Mouse (Mus musculus): ENCODE data around the gene Smco3. TPM values are rescaled to one million over a fixed set of nuclear protein-coding genes. Genes with fewer than 3 reads are reported as not detected.
"Not testable (repeated sequence)": the region's sequence is repeated elsewhere in the genome, so short reads cannot be mapped to it uniquely, and the experiment has no call there.

Gene Smco3
- total RNA-seq, 2 experiments from 2014 or later, result not detected

DNA sequence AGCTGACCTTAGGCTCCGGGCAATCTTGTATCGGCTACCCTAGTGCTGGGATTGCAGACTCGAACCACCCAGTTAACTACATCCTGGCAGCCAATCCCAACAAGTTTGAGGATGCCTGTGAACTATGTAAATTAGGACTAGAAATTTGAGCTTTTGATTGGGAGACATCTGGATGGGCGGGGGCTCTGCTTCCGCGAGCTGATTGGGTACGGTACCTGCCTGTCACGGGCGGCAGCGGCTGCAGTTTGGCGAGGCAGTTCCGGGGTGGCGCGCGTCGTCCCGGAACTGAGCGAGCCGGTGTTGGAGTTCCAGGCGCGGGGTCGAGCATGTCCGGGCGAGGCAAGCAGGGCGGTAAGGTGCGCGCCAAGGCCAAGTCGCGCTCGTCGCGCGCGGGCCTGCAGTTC is 27.2 kb downstream of the Smco3 start, which contains the start of gene H2afj:
Gene H2afj (plus strand): TSS at position 231 of the 404 bp plus-strand sequence.
- DNase-seq (ENCODE audit: low spot score), result peak; percentile 96
- intact Hi-C loops (cut with DNase I), result loop anchor here (10.0 kb wide), 1 partner anchor 927 kb away; the partner anchor contains the start of gene Strap

DNA sequence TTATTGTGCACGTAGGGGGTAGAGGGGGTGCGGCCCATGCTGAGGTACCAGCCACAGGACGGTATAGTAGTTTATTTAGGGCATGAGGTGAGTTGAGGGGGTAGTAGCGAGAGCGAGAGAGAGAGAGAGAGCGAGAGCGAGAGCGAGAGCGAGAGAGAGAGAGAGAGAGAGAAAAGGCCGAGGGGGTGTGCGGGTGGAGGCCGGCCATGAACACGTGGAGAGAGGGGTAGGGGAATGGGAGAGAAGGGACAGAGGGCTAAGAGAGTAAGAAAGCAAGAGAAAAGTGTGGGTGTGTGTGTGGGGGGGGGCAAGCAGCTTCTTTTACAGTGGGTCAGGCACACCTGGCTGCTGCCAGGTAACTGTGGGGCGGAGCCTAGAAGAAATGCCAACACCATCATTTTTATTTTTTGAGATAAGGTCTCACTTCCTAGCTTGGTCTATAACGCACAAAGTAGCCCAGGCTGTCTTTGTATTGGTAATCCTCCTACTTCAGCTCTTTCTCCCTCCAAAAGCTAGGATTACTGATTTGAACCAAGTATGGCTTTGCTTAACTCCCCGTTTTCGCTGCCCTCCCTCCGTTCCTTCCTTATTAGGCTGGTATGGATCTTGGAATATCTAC is 27.7 kb downstream of the Smco3 start:
- no peak for DNase-seq (ENCODE audit: low spot score)
- intact Hi-C loops (cut with DNase I), result loop anchor here (10.0 kb wide), 1 partner anchor 927 kb away; the partner anchor contains the start of gene Strap

DNA sequence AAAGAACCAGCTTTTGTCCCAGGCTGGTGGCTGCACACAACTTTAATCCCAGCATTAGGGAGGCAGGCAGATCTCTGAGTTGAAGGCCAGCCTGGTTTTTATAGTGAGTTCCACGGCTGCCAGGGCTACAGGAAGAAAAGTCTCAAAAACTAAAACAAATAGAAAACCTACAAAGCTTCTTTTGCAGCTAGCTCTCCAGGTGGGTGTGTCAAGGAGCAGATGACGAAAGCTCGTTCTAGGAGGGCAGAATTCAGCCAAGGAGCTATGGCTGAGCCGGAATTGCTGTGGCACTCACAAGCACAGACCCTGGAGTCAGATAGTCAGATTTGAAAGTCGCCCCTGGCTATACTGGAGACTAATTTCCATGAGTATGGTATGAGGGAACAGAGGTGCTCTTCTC is 28.4 kb downstream of the Smco3 start:
- DNase-seq (ENCODE audit: low spot score), result no peak
- intact Hi-C loops (cut with DNase I), result loop anchor here (10.0 kb wide), 1 partner anchor 928 kb away; the partner anchor contains the start of gene Strap

DNA sequence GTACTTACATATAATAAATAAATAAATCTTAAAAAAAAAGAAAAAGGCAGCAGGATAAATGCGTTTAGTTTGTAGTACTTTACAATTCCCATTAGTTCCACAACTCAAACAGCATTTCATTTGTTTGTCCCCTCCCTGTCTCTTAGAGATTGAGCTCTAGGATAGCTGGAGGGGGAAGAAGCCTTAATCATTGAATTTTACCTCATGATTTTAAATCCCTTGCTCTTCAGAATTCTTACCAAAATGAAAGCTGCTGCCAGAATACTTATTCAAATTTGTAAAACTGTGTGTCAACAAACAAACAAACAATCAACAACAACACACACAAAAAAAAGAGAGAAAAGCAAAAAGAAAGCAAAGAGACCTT is 29.9 kb downstream of the Smco3 start:
- intact Hi-C loops (cut with DNase I), result loop anchor here (10.0 kb wide), 1 partner anchor 929 kb away; the partner anchor contains the start of gene Strap
- no peak for DNase-seq (ENCODE audit: low spot score)

DNA sequence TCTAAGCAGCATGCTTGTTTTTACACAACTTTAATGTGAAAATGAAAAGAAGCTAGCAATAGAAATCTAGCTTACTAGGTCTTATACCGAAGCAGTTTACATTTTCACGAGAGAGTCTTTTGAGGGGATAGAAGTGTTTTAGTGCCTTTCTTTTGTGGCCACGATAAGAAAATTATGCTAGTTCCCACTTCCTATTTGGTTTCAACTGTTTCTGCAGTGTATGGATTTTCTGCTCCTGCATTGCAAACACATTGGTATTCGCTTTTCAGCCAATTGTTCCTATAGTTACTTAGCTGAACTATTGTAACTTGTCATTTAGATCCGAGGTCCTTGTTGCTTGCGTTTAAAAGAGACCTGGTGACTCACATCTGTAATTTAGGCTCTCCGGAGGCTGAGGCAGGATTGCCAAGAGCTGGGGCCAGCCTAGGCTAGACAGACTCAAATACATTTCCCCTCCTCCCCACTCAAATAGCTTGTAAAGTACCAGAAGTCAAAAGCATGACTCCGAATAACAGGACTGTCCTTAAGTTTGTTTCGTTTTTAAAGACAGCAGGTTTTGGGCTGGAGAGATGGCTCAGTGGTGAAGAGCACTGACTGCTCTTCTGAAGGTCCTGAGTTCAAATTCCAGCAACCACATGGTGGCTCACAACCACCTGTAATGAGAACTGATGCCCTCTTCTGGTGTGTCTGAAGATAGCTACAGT is 30.4 kb downstream of the Smco3 start:
- intact Hi-C loops (cut with DNase I), result loop anchor here (1.0 to 10.0 kb wide), 2 partner anchors 22 to 930 kb away; partner anchors contain the start of genes BC049715 and Strap
- no peak for DNase-seq (ENCODE audit: low spot score)

DNA sequence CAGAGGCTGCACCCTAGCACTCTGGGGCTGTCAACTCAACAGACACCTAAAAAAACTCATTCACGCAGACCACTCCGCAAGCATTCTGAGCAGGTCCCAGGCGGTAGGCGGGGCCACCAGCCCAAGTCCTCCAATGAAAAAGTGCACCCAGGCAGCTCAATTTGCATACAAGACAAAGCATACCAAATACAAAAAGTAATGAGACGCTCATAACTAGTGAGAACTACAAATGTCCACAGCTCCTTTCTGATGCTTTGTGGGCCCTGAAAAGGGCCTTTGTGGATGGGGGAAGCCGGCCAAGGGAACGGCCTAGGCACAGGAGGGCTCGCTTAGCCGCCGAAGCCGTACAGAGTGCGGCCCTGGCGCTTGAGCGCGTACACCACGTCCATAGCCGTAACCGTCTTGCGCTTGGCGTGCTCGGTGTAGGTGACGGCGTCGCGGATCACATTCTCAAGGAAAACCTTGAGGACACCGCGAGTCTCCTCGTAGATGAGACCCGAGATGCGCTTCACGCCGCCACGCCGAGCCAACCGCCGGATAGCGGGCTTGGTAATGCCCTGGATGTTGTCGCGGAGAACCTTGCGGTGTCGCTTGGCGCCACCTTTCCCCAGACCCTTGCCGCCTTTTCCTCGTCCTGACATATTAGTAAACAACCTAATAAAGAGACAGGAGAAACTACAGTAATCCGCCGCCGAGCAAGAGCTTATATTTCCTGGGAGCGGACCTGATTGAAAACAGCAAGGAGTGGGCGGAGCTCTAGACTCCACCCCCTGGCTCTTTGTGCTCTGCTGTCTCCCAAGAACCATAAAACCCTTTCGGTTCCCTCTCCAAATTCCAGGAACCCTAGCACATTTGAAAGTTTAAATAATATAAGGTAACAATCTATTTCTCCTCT is 31.3 kb downstream of the Smco3 start, which contains the start of gene Hist4h4:
Gene Hist4h4 (minus strand): TSS at position 677 of the 895 bp plus-strand sequence.
- peak; percentile 91 for DNase-seq (ENCODE audit: low spot score)

DNA sequence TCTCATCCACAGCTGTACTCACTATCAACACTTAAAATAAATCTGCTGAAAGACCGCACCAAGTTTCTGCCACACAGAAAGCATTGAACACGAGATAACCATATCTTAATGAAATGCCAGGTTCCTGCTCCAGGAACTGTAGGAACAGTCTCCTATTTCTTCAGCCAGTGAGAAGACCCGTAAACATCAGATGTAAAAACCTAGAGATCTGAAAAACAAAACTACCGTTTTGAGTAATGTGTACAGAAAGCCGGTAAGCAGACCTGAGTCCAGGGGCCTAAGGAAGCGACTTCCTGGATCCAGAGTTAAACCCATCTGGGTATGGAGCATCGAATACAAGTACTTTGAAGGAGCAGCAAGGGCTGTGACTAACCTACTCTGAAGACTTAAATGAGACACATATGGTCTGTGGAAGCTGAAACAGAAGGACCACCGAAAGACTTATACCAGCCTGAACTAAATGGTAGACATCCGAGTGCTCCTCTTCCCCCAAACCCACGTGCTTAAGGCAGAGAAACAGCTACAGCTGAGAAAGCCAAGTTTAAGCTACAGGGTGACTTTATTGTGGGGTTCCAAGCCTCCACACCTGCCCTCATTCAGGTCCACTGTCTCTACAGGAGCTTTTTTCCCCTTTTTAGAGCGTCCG is 32.0 kb downstream of the Smco3 start:
- intact Hi-C loops (cut with DNase I), result loop anchor here (10.0 kb wide), 1 partner anchor 932 kb away; the partner anchor contains the start of gene Strap
- DNase-seq (ENCODE audit: low spot score), result no peak

More for the DNA sequence above, 31.3 kb downstream of the Smco3 start, which contains the start of gene Hist4h4:
- intact Hi-C loops (cut with DNase I), result loop anchor here (1.0 to 10.0 kb wide), 2 partner anchors 23 to 931 kb away; partner anchors contain the start of genes BC049715 and Strap

DNA sequence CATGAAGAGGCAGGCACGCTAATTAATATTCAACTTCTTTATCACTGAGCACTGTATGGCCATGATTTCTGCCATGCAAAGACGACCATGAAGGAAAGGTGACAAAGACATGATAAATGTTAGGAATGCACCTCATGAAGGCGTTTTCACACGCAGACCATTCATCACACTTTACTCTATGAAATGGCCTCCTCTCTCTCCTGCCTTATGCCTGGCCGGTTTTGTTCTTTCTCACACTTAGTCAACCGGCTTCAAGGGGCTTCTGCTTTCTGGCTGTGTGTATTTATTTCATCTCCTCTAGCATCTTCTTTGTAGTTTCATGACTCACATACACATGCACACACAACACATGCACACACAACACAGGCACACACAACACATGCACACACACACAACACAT is 34.0 kb downstream of the Smco3 start:
- DNase-seq (ENCODE audit: low spot score), result no peak
- intact Hi-C loops (cut with DNase I), result loop anchor here (10.0 kb wide), 1 partner anchor 934 kb away; the partner anchor contains the start of gene Strap

DNA sequence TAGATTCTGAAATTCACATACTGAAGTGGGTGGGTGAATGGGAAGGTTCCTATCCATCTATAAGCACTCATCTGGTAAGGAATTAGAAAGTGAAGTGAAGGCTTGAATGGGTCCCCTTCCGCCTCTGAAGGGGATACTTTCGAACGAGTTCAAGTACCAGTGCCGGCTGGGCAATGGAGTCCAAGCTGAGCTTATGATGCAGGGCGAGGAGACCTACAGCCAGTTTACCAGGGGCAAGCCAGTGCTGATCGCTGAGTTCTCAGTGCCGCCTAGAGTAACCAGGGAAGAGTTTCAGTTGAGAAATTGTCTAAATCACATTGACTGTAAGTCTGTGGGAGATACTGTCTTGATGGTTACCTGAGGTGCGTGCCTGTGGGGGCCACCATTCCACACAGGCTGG is 34.5 kb downstream of the Smco3 start:
- no peak for DNase-seq (ENCODE audit: low spot score)
- intact Hi-C loops (cut with DNase I), result loop anchor here (10.0 kb wide), 1 partner anchor 934 kb away; the partner anchor contains the start of gene Strap

DNA sequence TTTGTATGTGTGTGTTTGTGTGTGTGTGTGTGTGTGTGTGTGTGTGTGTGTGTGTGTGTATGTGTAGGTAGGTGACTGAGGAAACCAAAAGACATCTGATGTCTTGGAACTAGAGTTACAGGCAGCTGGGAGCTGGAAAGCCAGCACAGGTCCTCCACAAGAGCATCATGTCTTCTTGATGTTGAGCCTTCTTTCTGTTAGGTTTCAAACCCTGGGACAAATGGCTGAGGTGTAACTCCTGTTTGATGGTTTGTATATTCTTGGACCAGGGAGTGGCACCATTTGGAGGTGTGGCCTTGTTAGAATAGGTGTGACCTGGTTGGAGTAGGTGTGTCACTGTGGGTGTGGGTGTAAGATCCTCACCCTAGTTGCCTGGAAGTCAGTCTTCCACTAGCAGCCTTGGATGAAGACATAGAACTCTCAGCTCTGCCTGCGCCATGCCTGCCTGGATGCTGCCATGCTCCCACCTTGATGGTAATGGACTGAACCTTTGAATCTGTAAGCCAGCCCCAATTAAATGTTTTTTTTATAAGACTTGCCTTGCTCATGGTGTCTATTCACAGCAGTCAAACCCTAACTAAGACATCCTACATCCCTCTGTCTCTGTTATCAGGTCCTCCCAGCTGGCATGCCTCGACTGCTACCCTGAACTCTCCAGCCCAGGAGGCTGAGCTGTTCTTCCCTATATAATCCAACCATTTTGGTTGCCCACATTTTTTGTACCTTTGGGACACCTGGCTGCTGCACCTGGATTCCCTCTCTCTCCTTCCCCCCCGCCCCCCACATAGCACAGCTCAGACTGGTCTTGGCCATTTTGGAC is 37.2 kb downstream of the Smco3 start:
- intact Hi-C loops (cut with DNase I); DNase-seq (ENCODE audit: low spot score): not testable (repeated sequence)

DNA sequence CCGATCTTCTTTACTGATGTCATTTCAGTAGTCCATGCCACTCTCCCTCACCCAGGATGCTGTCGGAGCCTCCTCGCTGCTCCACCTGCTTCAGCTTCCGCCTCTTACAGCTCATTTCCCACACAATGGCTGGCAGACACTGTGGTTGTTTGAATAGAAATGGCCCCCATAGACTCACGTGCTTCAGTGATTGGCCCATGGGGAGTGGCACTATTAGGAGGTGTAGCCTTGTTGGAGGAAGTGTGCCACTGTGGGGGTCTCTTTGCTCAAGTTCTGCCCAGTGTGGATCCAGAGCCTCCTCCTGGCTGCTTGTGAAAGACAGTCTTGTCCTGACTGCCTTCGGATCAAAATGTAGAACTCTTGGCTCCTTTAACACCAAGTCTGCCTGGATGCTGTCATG is 39.4 kb downstream of the Smco3 start:
- DNase-seq (ENCODE audit: low spot score), result no peak
- intact Hi-C loops (cut with DNase I), result no loop called here

DNA sequence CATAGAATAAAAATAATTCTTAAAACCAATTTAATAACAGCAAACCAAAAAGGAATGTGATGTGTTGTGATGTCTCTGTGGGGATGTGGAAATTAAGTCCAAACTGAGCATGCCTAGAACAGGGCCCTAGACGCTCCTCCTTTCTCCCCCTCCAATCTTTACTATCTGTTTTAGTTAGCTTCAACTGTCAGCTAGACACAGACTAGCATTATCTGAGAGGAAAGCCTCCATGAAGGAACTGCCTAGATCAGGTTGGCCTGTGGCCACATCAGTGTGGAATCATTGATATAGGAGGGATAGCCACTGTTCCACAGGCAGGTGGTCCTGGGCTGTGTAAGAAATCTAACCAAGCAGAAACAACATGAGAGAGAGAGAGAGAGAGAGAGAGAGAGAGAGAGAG is 40.1 kb downstream of the Smco3 start:
- no peak for DNase-seq (ENCODE audit: low spot score)
- intact Hi-C loops (cut with DNase I), result no loop called here

DNA sequence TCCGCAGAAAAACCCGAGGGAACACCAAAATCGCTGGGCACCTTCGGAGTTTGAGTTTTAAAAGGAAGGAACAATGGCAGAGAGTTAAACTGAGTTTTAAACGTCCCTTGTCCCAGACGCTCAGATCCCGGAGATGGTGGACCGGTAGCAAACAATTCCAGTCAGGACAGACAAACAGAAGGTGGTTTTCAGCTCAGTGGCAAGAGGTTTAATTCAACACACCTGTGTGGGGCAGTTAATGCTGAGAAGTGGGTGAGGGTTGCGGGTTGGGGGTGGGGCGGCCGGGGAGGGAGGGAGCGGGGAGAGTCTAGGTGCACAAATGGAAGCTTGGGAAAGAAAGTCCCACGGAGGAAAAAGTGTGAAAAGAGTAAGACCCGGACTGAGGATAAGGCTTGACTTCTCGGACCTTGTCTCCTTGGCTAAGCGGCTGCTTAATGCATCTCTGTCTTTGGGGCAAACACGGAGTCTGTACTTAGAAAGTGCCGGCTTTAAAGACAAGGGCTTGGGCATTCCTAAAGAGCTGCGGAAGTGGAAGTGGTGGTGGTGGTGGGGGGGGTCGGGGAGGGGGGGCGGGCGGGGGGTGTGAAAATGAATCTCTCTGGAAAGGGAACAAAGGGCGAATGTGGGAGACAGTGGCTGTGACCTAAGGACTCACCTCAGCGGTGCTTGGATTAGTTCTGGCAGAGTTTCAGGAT is 41.3 kb downstream of the Smco3 start:
- intact Hi-C loops (cut with DNase I), result no loop called here
- DNase-seq (ENCODE audit: low spot score), result no peak

DNA sequence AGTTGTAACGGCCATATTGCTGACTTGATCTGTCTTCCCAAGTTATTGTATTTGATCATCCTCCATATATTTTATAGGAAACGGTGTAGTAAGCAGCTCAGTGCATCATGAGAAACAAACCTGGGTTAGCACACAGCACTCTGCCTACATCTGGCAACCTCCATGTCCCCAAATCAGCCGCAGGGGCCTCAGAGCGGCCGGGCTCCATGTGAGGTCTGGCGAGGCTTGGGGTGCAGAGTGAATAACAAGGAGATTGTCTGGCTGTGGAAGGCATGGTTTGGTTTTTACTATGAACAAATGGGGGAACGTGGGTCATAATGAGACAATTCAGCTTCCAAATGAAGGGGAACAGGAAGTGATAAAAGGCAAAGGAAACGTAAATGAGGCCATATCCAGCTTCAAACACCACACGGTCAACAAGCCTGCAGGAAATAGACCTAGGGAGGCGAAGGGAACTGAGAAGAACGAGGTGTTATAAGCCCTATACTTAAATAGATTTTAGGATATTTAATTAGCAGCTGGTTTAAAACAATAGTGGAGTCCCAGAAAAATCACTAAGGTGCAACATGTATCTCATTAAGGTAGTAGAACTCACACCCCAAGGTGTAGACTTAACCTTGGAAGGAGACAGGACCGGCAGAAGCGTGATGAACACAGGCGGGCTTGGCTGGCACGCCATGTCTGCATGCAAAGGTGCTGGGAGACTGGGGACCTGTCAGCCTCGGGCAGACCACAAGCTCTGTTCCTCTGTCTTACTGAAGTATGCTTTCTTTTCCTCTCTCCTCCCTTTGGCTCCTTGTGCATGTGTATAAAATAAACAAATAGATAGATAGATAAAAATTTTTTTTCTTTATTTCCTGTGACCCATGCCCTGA is 42.1 kb downstream of the Smco3 start:
- intact Hi-C loops (cut with DNase I), result no loop called here
- DNase-seq (ENCODE audit: low spot score), result no peak

DNA sequence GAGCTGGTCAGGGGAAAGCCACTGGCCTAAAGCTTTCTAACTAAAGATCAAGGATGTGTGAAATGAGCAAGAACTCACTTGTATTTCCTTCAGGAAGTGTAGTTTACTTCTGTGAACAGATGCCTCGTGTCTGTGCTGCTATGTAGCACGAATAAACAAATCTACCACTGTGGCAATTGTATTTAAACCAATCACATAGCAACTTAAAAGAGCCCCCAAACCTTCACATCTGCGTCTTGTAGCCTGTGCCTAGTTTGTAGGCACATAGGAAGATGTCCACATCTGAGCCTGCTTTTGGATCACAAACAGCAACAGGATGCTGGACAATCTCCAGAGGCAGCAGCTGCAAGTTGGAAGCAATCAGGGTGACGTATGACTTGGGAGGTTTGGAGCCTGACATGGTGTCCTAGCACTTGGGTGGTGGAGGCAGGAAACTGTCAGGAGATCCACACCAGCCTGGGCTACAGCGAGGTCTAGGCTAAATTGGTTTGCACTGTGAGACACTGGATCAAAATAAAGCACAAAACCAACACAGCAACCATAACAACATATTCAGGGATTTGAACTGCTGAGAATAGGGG is 45.8 kb downstream of the Smco3 start:
- intact Hi-C loops (cut with DNase I), result no loop called here
- peak; percentile 72 for DNase-seq (ENCODE audit: low spot score)

DNA sequence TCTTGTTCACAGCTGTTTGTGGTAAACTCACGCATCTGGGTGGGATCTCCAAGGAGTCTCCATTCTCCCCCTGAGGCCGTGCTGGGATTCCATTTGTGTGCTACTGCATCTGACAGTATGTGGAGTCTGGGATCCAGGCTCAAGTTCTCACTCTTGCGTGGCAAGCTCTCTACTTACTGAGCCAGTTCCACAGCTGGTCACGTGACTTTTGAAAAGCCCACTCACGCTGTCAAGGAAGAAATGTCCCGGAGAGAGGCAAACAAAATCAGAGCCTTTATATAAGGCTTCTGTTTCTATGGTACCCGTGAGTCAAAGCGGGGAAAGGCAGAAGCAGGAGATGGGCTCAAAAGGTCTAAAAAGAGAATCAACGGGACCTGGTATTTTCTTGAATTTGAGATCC is 52.5 kb downstream of the Smco3 start:
- intact Hi-C loops (cut with DNase I), result no loop called here
- no peak for DNase-seq (ENCODE audit: low spot score)

DNA sequence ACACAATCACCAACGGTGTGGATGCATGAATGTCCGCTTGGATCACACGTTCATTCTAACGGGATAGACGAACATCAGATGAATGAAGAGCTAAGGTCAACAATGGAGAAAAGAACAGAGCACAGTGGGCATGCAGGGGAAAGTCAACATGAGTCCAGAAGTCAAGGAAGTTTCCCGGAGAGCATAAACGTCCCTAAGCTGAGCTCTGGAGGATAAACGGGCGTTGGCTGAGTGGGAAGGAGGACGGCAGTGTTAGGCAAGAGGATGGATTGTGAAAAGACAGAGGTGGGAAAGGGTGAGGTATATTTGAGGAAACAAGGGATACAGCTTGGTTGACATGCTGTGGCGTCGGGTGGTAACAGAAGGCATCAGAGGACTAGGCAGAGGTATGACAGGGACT is 53.1 kb downstream of the Smco3 start:
- DNase-seq (ENCODE audit: low spot score), result no peak
- intact Hi-C loops (cut with DNase I), result no loop called here

All from heart, postnatal 25 days (tissue).